Mouse (Mus musculus): ENCODE measurements around the gene Padi6. TPM values are rescaled to one million over a fixed set of nuclear protein-coding genes. Genes with fewer than 3 reads are reported as not detected.

Gene Padi6
- polyA plus RNA-seq, 1 experiment: not detected

- no peak for TF ChIP-seq GATA1 (IDR thresholded peaks at IDR 0.05; ENCODE audit: low read length)
Observed at GRCm38 (mm10) chr4:140770433-140770832, 28.0 kb upstream of the Padi6 start.

DNA sequence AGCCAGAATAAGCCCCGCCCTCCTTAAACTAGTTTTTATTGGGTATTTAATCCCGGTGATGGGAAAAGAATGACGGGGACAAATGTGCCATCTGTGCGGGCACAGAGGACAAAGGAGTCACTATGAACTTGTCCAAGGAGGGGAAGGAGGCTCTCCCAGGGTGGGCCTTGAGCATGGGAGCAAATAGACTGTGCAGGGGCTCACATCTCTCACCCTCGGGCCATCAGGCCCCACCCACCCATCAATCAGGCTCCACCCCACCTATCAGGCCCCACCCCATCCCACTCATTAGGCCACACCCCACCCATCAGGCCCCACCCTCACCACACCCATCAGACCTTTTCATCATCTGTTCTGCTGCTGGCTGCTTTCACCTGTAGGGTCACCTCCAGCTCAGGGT, 26.5 kb upstream of the Padi6 start:
- TF ChIP-seq GATA1 (IDR thresholded peaks at IDR 0.05; ENCODE audit: low read length): no peak

GRCm38 (mm10) chr4:140765936-140766335, 23.5 kb upstream of the Padi6 start:
- no peak for TF ChIP-seq GATA1 (IDR thresholded peaks at IDR 0.05; ENCODE audit: low read length)

- no peak for TF ChIP-seq GATA1 (IDR thresholded peaks at IDR 0.05; ENCODE audit: low read length)
Observed at GRCm38 (mm10) chr4:140763158-140763557, 20.7 kb upstream of the Padi6 start.

DNA sequence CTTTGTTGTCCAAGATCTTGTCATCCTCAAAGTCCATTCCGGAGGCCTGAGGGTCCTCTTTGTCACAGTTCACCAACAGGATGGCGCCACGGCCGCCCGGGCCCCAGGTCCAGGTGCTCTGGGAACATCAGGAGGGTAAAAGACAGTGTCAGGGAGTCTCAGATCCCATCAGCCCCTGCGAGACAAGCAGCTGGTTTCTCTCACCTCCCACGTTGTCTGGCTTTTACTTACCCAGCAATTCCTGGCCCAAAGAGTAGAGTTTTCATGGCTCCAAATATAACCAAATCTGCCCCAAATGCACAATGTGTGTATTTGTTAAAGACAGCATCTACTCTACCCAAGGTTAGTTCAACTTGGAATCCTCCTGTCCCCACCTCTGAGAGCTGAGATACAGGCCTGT, 19.2 kb upstream of the Padi6 start:
- TF ChIP-seq GATA1 (IDR thresholded peaks at IDR 0.05; ENCODE audit: low read length): no peak

GRCm38 (mm10) chr4:140755811-140756210, 13.4 kb upstream of the Padi6 start:
- no peak for TF ChIP-seq GATA1 (IDR thresholded peaks at IDR 0.05; ENCODE audit: low read length)

DNA sequence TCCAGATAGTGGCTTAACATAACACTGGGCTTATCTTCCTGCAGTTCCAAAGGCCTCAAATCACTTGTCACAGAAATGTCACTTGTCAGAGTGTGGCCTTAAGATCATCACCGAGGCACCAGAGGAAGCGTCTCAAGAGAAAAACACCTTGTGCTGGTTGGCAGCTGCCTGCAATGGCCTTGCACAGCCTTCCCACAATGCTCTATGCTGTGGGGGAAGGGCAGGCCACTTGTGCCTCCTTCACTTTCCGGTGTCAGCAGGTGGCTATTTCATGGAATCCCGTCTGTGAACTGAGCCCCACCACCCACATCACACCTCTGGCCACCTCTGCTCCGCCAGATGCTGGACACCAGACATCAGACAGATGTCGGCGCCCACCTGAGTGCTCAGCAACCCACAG, 10.9 kb upstream of the Padi6 start:
- TF ChIP-seq GATA1 (IDR thresholded peaks at IDR 0.05; ENCODE audit: low read length): no peak

GRCm38 (mm10) chr4:140750328-140750727, 7.9 kb upstream of the Padi6 start:
- TF ChIP-seq GATA1 (IDR thresholded peaks at IDR 0.05; ENCODE audit: low read length): no peak

DNA sequence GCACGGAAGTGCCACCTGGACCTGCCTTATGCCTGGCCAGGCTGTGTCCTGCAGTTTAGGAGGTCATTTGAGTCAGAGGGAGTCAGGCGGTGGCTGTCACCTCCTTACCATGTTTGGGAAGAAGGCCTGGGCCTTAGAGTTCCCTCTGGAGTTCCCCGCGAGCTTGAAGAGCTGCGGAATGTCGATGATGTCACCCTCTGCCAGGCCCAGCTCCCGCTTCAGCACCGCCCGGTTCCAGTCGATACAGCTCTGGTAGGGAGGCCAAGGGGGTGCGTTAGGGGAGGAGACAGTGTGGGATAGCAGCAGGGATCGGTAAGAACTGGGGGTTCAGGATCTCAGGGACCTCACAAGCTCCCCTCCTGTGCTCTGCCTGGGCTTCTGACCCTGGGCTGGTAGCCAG, 5.5 kb upstream of the Padi6 start:
- no peak for TF ChIP-seq GATA1 (IDR thresholded peaks at IDR 0.05; ENCODE audit: low read length)

DNA sequence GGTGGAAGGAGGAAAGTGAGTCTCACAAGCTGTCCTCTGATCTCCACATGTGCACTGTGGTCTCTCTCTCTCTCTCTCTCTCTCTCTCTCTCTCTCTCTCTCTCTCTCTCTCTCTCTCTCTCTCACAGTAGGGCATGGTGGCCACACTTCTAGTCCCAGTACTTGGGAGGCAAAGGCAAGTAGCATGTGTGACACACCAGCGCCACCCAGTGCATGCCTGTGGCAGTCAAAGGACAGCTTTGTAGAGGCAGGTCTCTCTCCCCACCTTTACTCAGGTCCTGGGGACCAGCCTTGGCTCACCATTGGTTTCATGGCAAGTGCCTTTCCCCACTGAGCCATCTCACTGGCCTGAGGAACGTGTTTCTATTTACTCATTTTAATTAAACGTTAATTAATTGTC, 2.2 kb upstream of the Padi6 start:
- no peak for TF ChIP-seq GATA1 (IDR thresholded peaks at IDR 0.05; ENCODE audit: low read length)

DNA sequence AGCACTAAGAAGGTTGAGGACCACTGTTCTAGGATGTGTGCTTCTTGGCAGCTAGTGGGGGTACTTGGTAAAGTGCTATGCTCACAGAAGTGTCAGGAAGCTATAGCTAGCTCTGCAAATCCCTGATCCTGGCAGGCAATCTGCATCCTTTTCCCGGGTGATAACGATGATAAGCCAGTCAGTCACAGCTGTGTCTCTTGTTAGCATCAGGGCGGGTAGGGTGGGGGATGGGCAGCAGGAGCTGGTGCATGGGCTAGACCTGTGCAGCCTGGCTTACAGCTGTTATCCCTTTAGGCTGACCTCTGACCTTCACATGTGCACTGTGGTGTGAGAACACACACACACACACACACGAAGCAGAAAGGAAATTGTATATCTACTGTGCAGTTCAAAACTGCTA, 643 bp upstream of the Padi6 start:
- TF ChIP-seq GATA1 (IDR thresholded peaks at IDR 0.05; ENCODE audit: low read length): no peak

DNA sequence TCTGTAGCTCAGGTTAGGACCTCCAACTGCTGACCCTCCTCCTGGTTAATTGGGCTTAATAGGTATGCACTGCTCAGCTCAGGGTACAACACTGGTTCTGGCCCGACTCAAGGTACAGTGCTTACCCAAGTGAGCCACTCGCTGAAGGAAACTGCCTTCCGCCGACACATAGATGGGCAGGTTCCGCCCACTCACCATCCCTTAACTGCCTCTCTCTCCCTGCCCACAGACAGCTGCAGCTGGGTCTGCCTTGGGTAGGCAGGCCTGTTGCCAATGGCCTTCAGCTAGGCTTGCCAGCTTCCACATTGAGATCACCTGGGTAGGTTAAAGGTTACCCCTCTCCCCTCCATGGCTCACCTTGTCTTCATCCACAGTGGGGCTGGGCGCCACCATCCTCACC, 1.0 kb downstream of the Padi6 start:
- no peak for TF ChIP-seq GATA1 (IDR thresholded peaks at IDR 0.05; ENCODE audit: low read length)

DNA sequence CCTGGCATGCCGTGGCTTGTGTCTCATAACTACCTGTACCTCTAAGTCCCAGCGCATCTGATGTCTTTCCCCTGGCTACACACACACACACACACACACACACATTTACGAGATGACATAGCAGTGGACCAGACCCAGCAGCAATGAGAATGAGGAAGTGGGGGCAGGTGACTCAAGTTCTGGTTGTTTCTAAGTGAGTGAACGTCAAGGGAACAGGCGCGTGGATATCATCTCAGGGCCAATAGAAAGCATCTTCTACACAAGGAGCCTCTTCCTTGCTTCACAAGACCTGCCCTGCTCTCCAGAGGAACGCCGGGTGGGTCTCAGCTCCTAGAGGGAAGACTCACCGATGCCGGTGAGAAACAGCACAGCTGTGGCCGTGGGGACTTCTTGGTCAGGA, 1.8 kb downstream of the Padi6 start:
- TF ChIP-seq GATA1 (IDR thresholded peaks at IDR 0.05; ENCODE audit: low read length): no peak

GRCm38 (mm10) chr4:140732871-140733270, 9.6 kb downstream of the Padi6 start:
- TF ChIP-seq GATA1 (IDR thresholded peaks at IDR 0.05; ENCODE audit: low read length): no peak

GRCm38 (mm10) chr4:140731654-140732053, 10.8 kb downstream of the Padi6 start:
- TF ChIP-seq GATA1 (IDR thresholded peaks at IDR 0.05; ENCODE audit: low read length): no peak

GRCm38 (mm10) chr4:140726907-140727306, 15.5 kb downstream of the Padi6 start:
- TF ChIP-seq GATA1 (IDR thresholded peaks at IDR 0.05; ENCODE audit: low read length): no peak

DNA sequence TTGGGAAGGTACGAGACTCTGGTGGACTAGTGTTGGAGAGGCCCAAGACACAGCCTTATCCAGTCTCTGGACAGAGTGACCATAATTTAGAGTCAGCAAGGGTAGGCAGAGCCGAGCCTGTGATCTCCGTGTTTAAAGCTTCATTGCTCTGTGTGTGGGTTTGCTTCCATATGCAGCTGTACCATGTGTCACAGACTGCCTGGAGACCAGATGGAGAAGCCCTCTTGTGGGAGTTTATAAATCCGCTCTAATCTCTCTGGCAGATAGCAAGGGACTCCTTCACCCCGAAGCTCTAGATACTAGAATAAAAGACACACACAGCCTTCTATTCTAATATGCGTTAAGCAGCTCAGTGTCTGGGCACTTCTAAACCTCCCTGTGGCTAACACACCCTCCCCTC, 17.7 kb downstream of the Padi6 start:
- no peak for TF ChIP-seq GATA1 (IDR thresholded peaks at IDR 0.05; ENCODE audit: low read length)

DNA sequence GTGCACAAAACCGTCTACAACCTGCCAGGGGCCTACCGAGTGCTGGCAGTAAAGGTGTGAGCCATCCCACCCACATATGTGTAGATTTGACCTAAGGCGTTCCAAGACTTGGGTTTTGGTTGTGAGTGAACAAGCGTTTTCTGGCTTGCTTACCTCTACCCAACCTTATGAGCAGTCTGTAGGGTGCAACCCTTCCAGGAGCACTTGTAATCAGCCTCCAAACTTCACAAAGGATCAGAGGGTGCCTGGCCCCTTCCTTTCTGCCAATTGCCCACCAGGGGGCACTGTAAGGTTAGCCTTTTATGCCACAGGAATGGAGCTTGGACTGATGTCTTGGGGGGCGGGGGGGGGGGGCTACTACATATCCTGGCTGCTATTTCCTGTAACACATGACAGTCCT, 18.6 kb downstream of the Padi6 start:
- no peak for TF ChIP-seq GATA1 (IDR thresholded peaks at IDR 0.05; ENCODE audit: low read length)

Measured in G1E-ER4 (cell line).